Mouse (Mus musculus): ENCODE results near the gene Zfp771. TPM values are rescaled to one million over a fixed set of nuclear protein-coding genes. Genes with fewer than 3 reads are reported as not detected.

Zfp771 gene
- polyA plus RNA-seq, 1 experiment from 2014 or later, result 69.0 TPM

DNA sequence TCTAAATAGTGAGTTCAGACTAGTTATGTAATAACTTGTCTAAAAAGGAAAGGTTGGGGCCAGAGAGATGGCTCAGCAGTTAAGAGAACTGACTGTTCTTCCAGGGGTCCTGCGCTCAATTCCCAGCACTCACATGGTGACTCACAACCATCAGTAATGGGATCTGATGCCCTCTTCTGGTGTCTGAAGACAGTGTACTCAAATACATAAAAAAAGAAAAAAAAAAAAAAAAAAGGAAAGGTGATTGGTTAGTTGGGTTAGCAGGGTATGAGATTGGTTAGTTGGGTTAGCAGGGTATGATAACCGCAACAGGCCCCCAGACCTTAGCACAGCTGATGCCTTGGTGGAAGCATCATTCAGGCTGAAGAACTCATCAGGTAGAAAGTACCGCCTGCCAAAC is 19.5 kb downstream of the Zfp771 start:
- H3K4me2 ChIP-seq (ENCODE audit: low read depth, severe bottlenecking), result no peak overlapping the region
- H3K27ac ChIP-seq (replicated peaks; ENCODE audit: low read depth, low read length), result no peak overlapping the region
- WGBS, result 98% methylated on average over 3 of the region's 3 CpGs
- H3K9ac ChIP-seq (ENCODE audit: low read length), result no peak overlapping the region
- H3K9me3 ChIP-seq (ENCODE audit: control insufficient read depth, low read length), result no peaks in the 10 kb centered on the region; the same call in 1 of the 2 replicates
- H3K27me3 ChIP-seq (ENCODE audit: control insufficient read depth, insufficient read depth, low read length), result no peaks in the 10 kb centered on the region
- H3K4me3 ChIP-seq (ENCODE audit: low read depth, low read length), result no peak overlapping the region
- peaks cover 3% of the 10 kb centered on the region; the same call in 1 of the 2 replicates for H3K36me3 ChIP-seq (ENCODE audit: control insufficient read depth, insufficient read depth, low read length)
- DNase-seq (ENCODE audit: low spot score) (no peak), ATAC-seq (ENCODE audit: insufficient number of reproducible peaks, low FRiP score, low TSS enrichment, low read depth) (no peak)
- peaks cover 4% of the 10 kb centered on the region; the same call in 1 of the 2 replicates for H3K4me1 ChIP-seq (ENCODE audit: control insufficient read depth, insufficient read depth, low read length)

DNA sequence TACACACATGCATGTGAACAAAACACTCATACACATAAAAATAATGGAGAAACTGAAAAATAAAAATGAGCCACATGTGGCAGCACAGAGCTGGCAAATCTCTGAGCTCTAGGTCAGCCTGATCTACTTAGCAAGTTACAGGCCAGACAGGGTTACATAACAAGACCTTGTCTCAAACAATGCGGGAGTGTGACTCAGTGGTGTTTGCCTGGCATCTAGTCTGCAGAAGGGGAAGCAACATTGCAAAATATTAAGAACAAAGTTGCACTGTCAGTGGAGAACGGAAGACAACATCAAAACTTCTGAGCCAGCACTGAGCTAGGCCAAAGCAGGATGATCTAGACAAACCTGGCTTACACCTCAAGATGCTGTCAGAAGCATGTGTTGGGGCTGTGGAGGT is 26.2 kb downstream of the Zfp771 start:
- Histone ChIP-seq H3K4me2 (ENCODE audit: low read depth, severe bottlenecking) (no peak overlapping the region), H3K27ac (replicated peaks; ENCODE audit: low read depth, low read length) (no peak overlapping the region), H3K4me3 (ENCODE audit: low read depth, low read length) (no peak overlapping the region), H3K4me1 (ENCODE audit: control insufficient read depth, insufficient read depth, low read length) (no peaks in the 10 kb centered on the region), H3K9ac (ENCODE audit: low read length) (no peak overlapping the region), H3K9me3 (ENCODE audit: control insufficient read depth, low read length) (no peaks in the 10 kb centered on the region; the same call in 1 of the 2 replicates), H3K27me3 (ENCODE audit: control insufficient read depth, insufficient read depth, low read length) (no peaks in the 10 kb centered on the region), H3K36me3 (ENCODE audit: control insufficient read depth, insufficient read depth, low read length) (peaks cover 12% of the 10 kb centered on the region; the same call in 1 of the 2 replicates)
- no peak for DNase-seq (ENCODE audit: low spot score)
- 96% methylated on average over 2 of the region's 2 CpGs for WGBS
- ATAC-seq (ENCODE audit: insufficient number of reproducible peaks, low FRiP score, low TSS enrichment, low read depth), result no peak

DNA sequence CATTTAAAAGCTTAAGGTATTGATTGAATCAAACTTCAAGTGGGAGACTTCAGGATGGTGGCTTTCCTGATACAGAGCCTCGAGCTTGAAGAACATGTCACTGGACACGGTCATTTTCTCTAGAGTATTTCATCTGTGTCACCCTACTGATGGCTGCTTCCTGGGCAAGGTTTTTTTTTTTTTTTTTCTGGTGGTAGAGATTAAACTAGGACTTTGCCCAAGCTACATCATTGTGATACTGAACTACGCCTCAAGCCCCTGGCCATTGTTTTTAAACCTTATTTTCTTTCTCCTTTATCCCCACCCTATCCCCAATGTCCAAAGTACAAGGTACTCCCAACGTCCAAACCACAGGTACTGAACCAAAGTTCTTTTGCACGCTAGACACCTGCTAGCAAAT is 26.6 kb downstream of the Zfp771 start:
- 96% methylated on average over 5 of the region's 5 CpGs for WGBS
- Histone ChIP-seq H3K4me3 (ENCODE audit: low read depth, low read length) (no peak overlapping the region), H3K4me2 (ENCODE audit: low read depth, severe bottlenecking) (no peak overlapping the region), H3K27ac (replicated peaks; ENCODE audit: low read depth, low read length) (no peak overlapping the region), H3K9me3 (ENCODE audit: control insufficient read depth, low read length) (no peaks in the 10 kb centered on the region; the same call in 1 of the 2 replicates), H3K9ac (ENCODE audit: low read length) (no peak overlapping the region), H3K36me3 (ENCODE audit: control insufficient read depth, insufficient read depth, low read length) (peaks cover 12% of the 10 kb centered on the region; the same call in 1 of the 2 replicates), H3K27me3 (ENCODE audit: control insufficient read depth, insufficient read depth, low read length) (no peaks in the 10 kb centered on the region), H3K4me1 (ENCODE audit: control insufficient read depth, insufficient read depth, low read length) (no peaks in the 10 kb centered on the region)
- DNase-seq (ENCODE audit: low spot score) (no peak), ATAC-seq (ENCODE audit: insufficient number of reproducible peaks, low FRiP score, low TSS enrichment, low read depth) (no peak)

DNA sequence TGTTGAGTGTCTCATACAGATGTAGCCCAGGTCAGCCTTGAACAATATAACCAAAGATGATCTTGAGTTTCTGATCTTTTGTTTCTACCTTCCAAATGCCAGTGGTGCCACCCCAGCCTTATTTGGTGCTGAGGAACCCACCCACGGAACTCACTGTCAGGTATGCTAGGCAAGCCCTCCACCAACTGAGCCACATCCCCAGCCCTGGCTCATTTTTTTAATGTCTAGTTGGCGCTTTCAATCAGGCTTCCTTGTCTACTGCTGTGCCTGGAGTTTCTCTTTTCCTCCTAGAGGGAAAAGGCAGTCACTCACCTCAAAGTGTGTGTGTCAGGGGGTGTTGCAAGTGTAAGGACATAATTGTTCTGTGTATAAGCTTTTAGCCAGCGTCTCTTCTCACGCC is 27.0 kb downstream of the Zfp771 start:
- ATAC-seq (ENCODE audit: insufficient number of reproducible peaks, low FRiP score, low TSS enrichment, low read depth) (no peak), DNase-seq (ENCODE audit: low spot score) (no peak)
- no peak overlapping the region for H3K4me2 ChIP-seq (ENCODE audit: low read depth, severe bottlenecking)
- no peak overlapping the region for H3K9ac ChIP-seq (ENCODE audit: low read length)
- no peaks in the 10 kb centered on the region for H3K4me1 ChIP-seq (ENCODE audit: control insufficient read depth, insufficient read depth, low read length)
- no peak overlapping the region for H3K4me3 ChIP-seq (ENCODE audit: low read depth, low read length)
- H3K27me3 ChIP-seq (ENCODE audit: control insufficient read depth, insufficient read depth, low read length), result no peaks in the 10 kb centered on the region
- H3K36me3 ChIP-seq (ENCODE audit: control insufficient read depth, insufficient read depth, low read length), result peaks cover 12% of the 10 kb centered on the region; the same call in 1 of the 2 replicates
- no peaks in the 10 kb centered on the region; the same call in 1 of the 2 replicates for H3K9me3 ChIP-seq (ENCODE audit: control insufficient read depth, low read length)
- 94% methylated on average over 4 of the region's 4 CpGs for WGBS
- H3K27ac ChIP-seq (replicated peaks; ENCODE audit: low read depth, low read length), result no peak overlapping the region

DNA sequence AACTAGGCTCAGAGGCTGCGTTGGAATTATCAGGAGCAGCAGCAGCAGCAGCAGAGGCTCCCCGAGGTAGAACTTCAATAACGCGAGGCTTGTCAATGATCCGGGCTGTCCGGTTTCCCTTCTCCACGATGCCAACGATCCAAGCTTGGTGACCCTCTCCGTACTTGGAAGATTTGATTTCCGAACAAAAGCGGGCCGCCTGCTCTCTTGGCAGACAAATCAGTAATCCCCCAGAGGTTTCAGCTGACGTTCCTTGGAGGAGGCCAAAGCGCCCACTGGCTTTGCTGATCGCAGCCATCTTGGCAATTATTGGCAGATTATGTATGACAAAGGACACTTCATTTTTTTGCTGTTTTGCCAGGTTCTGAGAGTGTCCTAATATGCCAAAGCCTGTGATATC is 28.5 kb downstream of the Zfp771 start:
- Histone ChIP-seq H3K4me1 (ENCODE audit: control insufficient read depth, insufficient read depth, low read length) (no peaks in the 10 kb centered on the region), H3K4me3 (ENCODE audit: low read depth, low read length) (no peak overlapping the region; the same call in 1 of the 2 replicates), H3K36me3 (ENCODE audit: control insufficient read depth, insufficient read depth, low read length) (peaks cover 12% of the 10 kb centered on the region; the same call in 1 of the 2 replicates), H3K9ac (ENCODE audit: low read length) (no peak overlapping the region), H3K27me3 (ENCODE audit: control insufficient read depth, insufficient read depth, low read length) (no peaks in the 10 kb centered on the region), H3K27ac (replicated peaks; ENCODE audit: low read depth, low read length) (no peak overlapping the region), H3K9me3 (ENCODE audit: control insufficient read depth, low read length) (no peaks in the 10 kb centered on the region; the same call in 1 of the 2 replicates), H3K4me2 (ENCODE audit: low read depth, severe bottlenecking) (peak overlapping the region; percentile 91; the same call in 1 of the 2 replicates)
- WGBS, result 96% methylated on average over 15 of the region's 15 CpGs
- ATAC-seq (ENCODE audit: insufficient number of reproducible peaks, low FRiP score, low TSS enrichment, low read depth), result no peak
- DNase-seq (ENCODE audit: low spot score), result no peak

DNA sequence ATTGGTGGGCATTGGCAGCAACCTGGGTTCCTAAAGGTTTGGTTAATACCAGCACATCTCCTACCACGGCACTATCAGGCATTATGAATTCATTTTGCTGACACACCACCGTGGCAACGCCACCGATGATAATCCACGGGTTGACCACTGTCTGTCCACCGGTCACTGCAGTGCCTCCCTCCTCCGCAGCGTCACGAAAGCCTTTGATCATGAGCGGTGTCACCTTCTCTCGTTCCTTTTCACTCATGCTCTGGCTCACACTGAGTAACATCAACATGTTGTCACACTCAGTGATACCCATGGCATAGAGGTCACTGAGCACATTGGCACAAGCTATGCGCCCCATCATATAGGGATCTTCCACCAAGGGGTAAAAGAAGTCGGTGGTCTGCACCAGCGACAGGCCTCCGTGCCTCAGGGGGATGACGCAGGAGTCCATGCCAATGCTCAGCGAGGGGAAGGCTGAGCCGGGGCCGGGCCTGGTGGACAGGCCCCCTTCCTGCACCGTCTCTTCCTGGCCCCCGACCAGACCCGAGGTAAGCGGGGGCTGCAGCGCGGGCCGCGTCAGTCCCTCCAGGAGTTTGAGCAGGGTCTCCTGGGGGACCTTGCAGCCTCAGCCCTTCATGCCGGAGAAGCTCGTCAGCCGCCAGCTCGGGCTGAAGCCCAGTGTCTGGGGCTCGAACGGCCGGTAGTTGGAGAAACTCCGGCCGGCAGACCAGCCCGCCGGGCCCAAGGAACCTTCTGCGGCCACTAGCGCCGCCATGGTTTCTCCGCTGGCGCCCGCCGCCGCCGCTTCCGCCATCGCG is 29.2 kb downstream of the Zfp771 start:
- WGBS, result 18% methylated on average over 49 of the region's 50 CpGs
- Histone ChIP-seq H3K4me1 (ENCODE audit: control insufficient read depth, insufficient read depth, low read length) (no peaks in the 10 kb centered on the region), H3K27ac (replicated peaks; ENCODE audit: low read depth, low read length) (peak overlapping the region; percentile 81), H3K36me3 (ENCODE audit: control insufficient read depth, insufficient read depth, low read length) (peaks cover 12% of the 10 kb centered on the region; the same call in 1 of the 2 replicates), H3K4me3 (ENCODE audit: low read depth, low read length) (peak overlapping the region; percentile 84), H3K9ac (ENCODE audit: low read length) (peak overlapping the region; percentile 96), H3K27me3 (ENCODE audit: control insufficient read depth, insufficient read depth, low read length) (no peaks in the 10 kb centered on the region), H3K9me3 (ENCODE audit: control insufficient read depth, low read length) (no peaks in the 10 kb centered on the region; the same call in 1 of the 2 replicates), H3K4me2 (ENCODE audit: low read depth, severe bottlenecking) (peak overlapping the region; percentile 91)
- DNase-seq (ENCODE audit: low spot score), result peak; percentile 58
- peak; percentile 61 for ATAC-seq (ENCODE audit: insufficient number of reproducible peaks, low FRiP score, low TSS enrichment, low read depth)

DNA sequence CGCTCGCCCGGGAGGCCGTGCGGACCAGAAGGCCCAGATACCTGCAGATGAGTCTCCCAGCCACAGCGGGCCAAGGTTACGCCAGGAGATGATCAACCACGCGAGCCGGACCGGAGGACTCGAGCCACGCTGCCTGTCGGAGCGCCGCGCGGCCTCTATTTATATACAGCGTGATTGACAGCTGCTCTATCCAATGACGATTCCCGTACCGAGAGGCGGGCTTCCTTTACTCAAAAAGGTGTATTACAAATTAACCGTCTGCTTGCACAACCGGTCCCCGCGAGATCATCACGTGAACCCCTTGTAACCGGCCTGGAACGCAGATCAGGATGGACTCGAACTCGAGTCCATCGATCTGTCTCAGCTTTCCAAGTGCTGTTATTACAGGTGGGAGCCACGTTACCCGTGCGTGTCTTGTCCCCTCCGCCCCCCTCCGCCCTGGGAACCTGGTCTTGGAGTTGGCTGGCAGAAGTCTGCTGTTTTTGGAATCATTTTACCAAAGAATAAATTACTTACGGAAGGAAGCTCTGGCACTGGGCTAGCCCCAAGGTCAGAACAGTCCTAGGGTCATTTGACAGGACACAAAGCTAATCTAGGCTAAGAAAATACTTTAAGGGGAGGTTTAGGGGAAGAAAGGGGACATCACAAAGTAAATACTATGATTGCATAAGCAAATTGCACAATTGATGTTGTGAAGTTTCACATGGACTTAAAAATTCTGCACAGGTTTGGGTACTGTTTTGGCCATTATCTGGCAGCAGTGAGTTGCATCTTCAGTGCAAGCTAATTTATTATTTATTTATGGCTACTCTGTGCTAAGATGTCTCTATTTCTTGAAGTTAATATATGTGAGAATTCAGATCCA is 30.1 kb downstream of the Zfp771 start, which contains the start of gene Sephs2:
Gene Sephs2 (minus strand): TSS at position 131 of the 865 bp plus-strand sequence.
- peak; percentile 96 for DNase-seq (ENCODE audit: low spot score)
- Histone ChIP-seq H3K4me2 (ENCODE audit: low read depth, severe bottlenecking) (peak within 1 kb of the TSS; percentile 91), H3K27me3 (ENCODE audit: control insufficient read depth, insufficient read depth, low read length) (no peaks in the 10 kb centered on the region), H3K27ac (replicated peaks; ENCODE audit: low read depth, low read length) (peak within 1 kb of the TSS; percentile 81), H3K9me3 (ENCODE audit: control insufficient read depth, low read length) (no peaks in the 10 kb centered on the region), H3K9ac (ENCODE audit: low read length) (peak within 1 kb of the TSS; percentile 96), H3K4me1 (ENCODE audit: control insufficient read depth, insufficient read depth, low read length) (no peaks in the 10 kb centered on the region), H3K4me3 (ENCODE audit: low read depth, low read length) (peak within 1 kb of the TSS; percentile 84), H3K36me3 (ENCODE audit: control insufficient read depth, insufficient read depth, low read length) (peaks cover 10% of the 10 kb centered on the region; the same call in 1 of the 2 replicates)
- 3% methylated on average over 39 of the region's 39 CpGs for WGBS
- peak; percentile 82 for ATAC-seq (ENCODE audit: insufficient number of reproducible peaks, low FRiP score, low TSS enrichment, low read depth)

DNA sequence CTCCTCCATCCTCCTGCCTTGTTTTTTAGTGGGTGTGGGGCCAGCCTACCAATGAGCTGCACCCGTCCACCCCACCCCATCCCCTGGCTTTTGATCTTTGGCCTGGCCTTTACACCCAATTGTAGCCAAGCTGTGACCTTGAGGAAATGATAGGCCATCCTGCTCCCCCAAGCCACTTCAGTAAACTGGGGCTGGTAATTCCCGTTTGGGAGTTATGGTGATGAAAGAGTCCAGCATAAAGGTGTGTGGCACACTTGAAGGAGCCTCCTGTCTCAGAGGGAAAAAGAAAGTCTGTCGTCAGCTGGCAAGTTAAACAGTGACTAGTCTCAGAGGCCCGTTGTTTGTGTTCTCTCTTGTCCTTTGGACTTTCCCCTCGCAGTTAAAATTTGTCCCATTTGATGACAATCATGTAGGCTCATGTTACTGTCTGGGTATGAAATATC is 32.5 kb downstream of the Zfp771 start:
- no peak for ATAC-seq (ENCODE audit: insufficient number of reproducible peaks, low FRiP score, low TSS enrichment, low read depth)
- DNase-seq (ENCODE audit: low spot score), result no peak

More for the DNA sequence above, 32.5 kb downstream of the Zfp771 start:
- no peaks in the 10 kb centered on the region for H3K4me1 ChIP-seq (ENCODE audit: control insufficient read depth, insufficient read depth, low read length)
- H3K4me3 ChIP-seq (ENCODE audit: low read depth, low read length), result no peak overlapping the region
- H3K9me3 ChIP-seq (ENCODE audit: control insufficient read depth, low read length), result no peaks in the 10 kb centered on the region
- 63% methylated on average over 5 of the region's 5 CpGs for WGBS
- H3K4me2 ChIP-seq (ENCODE audit: low read depth, severe bottlenecking), result no peak overlapping the region
- no peak overlapping the region for H3K9ac ChIP-seq (ENCODE audit: low read length)
- H3K36me3 ChIP-seq (ENCODE audit: control insufficient read depth, insufficient read depth, low read length), result peaks cover 5% of the 10 kb centered on the region; the same call in 1 of the 2 replicates
- no peaks in the 10 kb centered on the region for H3K27me3 ChIP-seq (ENCODE audit: control insufficient read depth, insufficient read depth, low read length)
- no peak overlapping the region for H3K27ac ChIP-seq (replicated peaks; ENCODE audit: low read depth, low read length)
